Mouse (Mus musculus): ENCODE results near the gene Ndufs3.

Gene Ndufs3

DNA sequence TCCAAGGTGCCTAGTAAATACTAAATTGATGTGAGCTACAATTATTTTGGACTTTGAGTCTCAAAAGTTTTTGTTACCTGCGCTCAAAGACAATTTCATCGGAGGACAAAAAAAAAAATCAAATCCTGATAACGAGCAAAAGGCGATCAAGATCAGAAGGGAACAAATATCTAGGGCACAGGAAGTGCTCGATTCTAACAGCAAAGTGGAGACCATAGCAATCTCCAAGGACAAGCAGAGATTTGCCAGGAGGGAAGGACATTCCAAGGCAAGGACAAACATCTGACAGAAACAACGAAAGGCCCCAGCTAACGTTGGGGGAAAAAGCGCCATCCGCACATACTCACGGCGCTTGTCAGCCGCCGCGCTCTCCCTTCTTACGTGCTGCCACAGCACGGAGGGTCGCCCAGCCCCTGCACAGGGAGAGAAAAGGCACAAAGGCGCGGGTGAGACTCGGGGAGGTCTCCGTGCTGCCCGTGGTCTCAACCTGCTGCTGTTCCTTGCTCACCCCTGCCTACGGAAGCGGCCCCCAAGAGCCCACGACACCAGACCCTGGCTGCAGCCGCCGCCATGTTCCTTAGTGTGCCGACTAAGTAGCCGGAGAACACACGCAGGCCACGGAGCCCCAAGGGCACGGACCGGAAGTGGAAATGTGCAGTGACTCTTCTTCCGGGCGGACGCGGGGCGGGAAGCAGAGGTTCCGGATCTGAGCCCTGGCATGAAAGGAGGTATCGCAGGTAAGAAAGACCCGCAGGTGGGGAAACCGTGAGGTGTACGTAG is at the start of gene Ndufs3, which contains the start of gene Kbtbd4:
TSS of gene Ndufs3 (minus strand) at position 752 of the 780 bp plus-strand sequence.
TSS of gene Kbtbd4 (plus strand) at position 665 of the 780 bp plus-strand sequence.
- peak; percentile 88 for DNase-seq

DNA sequence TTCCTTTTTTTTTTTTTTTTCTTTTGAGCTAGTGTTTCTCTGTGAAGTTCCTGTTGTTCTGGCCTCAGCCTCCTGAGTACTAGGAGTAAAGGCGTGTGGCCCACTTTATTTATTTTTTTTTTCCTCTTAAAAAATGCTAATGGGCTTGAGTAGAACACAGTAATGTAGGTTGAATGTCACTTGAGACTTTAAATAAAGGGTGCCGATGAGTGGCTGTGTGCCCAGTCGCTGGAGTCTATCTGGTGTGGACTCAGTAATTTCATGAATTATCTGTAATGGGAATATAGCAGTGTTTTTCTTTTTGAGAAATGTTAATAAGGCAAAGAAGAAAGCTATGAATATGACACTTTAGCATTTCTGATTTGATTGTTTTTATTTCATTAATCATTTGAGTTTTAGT is 48.8 kb upstream of the Ndufs3 start:
- DNase-seq = no peak

DNA sequence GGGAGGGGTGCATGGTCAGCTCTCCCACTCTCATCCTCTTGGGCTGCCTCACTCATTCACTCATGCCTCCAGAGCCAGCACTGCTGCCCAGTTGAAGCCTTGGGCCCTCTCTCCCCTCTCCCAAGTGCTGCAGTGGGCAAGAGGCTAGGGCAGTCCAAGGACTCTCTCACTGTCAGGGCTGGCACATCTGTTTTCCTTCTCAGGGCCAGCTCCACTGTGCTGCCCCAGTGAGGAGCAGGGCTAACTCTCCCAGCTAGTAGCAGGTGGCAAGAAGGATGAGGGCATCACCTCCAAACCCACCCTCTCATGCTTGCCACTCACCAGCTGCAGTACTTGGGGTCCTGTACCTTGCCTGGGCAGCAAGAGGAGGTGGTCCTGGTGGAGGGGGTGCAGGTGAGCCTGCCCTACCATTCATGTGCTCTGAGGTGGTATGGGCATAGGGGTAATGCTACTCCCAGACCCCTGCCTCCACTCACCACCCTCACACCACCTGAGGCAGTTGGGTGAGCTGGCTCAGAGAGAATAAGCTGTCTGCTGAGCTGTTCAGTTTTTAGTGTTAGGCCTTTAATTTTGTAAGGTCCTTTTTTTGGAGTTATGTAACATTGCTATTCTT is 46.1 kb upstream of the Ndufs3 start:
- DNase-seq = peak; percentile 30

DNA sequence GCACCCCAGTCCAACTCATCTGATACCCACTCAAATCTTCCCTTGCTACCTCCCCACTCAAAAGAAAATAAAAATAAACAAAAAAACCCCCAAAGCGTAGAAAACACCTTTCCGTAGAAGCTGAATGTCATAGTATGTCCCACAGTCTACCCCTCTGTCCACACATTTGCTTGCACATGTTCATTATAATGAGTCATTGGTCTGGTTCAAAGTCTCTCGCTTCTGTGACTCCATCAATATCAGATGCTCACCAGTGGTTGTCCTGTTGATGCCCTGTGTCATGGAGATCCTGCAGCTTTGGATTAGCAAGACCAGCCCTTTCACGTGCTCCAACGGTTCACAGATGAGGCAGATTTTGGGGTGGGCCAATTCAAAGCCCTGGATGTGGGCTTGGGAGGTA is 45.5 kb upstream of the Ndufs3 start:
- DNase-seq = no peak

DNA sequence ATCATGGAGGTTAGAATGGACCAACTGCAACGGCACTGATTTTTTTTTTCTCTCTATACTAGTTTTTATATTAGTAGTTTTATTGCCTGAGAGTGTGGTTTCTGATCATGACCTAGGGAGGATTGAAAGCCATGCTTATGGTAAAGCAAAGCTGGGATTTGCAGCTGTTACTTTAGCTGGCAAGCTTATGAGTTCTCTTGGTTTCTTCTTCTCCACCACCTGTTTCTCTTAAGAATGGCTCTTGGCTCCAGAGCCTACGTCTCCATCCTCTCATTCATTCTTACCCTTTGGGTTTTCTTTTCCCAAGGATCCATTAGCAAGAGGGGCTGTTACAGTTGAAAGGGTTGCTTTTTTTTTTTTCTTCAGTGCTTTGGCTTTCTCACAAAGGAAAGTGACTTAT is 37.1 kb upstream of the Ndufs3 start:
- no peak for DNase-seq

DNA sequence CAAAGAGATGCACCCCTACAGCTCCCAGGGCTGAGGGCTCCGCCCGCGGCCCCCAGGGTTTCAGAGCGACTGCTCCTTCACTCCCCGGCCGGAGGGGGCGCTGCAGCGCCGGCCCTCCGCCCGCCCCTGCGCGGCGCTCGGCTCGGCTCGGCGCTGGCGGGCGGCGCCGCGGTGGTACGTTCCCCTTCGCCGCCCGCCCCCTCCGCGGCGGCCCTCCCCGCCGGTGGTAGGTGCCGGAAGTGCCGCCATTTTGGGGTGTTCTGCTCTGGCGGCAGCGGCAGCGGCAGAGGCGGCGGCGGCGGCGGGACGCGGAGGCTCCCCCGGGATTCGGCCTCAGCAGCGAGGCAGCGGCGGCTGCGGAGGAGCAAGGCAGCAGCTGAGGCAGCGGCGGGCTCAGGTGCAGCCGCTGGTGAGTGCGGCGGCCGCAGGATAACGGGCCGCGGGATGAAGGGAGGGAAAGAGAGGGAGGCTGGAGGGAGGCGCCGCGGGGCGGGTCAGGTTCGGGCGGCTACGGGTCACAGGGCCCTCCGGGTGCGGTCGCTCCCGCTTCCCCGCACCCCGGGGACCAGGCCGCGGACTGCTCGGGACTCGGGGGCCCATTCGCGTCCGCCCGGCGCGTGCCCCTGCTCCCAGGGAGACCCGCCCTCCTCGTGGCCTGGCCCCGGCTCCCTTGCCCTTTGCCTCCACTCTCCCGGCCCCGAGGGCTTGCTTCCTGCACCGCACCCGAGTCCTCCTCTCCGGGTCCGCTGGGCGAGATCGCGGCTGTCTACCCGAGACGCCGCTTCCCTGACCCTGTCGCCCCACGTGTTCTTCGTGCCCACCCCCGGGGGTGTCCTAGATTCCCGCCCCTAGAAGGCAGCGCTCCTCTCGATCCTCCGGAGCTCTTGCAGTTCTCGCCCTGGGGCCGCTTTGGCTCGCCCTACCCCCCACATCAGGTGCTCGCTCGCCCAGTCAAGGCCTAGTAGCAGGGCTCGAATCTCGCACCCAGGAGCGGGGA is 35.9 kb upstream of the Ndufs3 start, which contains the start of gene Celf1:
TSS of gene Celf1 (plus strand) at position 150 of the 997 bp plus-strand sequence.
- DNase-seq = peak; percentile 86

DNA sequence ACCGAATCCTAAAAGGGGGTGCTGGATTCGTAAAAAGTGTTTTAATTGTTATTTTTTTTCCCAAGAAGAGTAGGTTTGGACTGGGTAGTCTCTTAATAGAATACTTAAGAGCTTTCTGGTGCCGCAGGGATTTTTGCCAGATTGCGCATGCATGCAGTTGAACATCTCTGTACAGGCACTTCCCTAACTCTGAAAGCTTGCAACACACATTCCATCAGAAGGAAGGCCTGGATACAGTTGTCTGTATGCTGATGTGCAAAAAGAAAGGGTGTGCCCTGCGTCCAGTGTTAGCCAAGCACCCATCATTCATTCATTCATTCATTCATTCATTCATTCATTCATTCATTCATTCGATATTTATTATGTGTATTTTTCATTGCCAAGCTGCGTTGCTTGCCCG is 35.1 kb upstream of the Ndufs3 start:
- DNase-seq = no peak

DNA sequence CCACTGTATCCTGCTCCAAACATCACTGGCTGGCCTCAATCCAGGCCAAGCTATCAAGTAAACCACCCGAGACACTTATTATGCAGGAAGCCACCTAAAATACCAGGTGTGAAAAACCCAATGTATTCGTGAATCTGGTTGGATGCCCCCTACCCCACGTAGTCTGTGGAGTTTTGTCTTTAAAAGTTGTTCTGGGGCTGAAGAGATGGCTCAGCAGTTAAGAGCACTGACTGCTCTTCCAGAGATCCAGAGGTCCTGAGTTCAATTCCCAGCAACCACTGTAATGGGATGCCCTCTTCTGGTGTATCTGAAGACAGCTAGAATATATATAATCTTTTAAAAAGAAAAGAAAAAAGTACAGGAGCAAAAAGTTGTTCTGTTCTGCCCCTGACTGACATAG is 33.7 kb upstream of the Ndufs3 start:
- no peak for DNase-seq

DNA sequence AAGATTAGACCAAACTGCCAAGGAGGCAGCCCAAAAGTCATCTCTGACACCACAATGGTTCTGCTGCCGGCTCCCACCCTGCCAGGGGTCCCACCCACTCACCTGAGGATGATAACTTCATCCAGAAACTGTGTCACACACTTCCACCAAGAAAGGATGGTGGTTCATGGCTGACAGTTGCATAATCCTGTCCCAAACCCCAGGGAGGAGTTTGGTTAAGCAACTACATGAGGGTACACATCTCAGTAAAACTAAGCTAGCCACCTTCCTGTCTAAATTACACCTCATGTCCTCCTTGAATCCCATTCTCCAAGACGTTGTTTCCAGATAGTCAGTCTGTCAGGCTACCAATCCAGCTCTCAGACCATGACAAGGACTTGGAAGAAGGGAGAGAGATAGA is 27.6 kb upstream of the Ndufs3 start:
- no peak for DNase-seq

DNA sequence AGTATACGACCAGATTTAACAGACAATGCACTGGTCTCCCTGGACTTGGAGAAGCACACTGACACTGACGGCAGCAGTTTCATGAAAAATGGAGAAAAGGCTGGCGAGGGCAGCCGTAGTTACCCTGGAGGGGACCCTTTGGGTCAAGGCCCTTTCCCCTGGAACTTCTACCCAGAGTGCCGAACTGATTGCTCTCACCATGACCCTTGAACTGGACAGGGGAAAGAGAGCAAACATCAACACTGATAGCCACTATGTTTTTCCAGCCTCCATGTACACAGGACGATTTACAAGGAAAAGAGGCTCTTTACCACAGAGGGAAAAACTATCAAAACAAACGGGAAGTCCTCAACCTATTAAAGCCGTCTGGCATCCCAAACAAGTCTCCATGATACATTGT is 27.2 kb upstream of the Ndufs3 start:
- no peak for DNase-seq

DNA sequence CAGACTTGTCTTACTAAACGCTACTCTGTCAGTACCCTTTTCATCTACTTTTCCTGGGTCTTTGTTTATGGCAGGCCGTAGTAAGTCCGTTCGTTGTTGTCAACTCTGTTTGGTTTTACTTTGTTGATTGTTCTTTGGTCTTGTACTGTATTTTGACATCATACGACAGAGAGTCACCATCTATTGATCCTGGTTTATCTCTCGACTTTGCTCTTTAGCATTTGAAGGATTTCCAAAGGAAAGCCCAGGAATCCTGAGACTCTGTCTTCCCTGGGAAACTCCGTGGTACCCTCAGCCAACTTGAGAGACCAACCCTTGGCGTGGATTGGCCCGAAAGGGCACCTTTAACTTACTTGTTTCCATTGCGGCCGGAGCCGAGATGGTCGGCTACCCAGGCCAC is 23.9 kb upstream of the Ndufs3 start:
- DNase-seq = no peak

DNA sequence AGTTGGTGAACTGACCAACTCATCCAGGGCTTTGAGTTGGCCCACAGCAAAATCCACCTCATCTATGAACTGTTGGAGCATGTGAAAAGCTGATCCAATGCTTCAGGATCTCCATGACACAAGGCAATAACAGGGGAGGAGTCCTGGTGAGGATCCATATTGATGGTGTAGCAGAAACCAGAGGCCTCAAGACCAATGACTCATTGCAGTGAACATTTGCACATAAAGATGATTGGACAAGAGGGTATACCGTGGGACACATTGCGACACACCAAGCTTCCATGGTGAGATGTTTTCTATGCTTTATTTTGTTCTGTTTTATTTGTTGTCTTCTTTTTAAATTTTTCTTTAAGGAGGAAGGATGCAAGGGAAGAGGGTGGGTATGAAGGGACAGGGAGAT is 18.0 kb upstream of the Ndufs3 start:
- DNase-seq = no peak

DNA sequence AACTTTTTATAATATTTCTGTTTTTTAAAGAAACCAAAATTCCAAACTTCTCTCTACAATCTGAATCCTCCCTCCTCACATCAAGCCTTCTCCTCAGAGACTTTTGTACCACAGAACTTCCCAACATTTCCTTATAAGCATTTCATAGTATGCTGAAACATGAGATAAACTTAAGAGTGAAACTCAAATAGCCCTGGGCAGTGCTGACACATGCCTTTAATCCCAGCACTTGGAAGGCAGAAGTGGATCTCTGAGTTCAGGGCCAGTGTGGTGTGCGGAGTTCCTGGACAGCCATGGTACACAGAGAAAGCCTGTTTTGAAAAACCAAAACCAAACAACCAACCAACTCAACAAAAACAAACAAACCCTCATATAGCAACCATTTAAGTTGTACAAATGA is 16.6 kb upstream of the Ndufs3 start:
- DNase-seq = no peak

DNA sequence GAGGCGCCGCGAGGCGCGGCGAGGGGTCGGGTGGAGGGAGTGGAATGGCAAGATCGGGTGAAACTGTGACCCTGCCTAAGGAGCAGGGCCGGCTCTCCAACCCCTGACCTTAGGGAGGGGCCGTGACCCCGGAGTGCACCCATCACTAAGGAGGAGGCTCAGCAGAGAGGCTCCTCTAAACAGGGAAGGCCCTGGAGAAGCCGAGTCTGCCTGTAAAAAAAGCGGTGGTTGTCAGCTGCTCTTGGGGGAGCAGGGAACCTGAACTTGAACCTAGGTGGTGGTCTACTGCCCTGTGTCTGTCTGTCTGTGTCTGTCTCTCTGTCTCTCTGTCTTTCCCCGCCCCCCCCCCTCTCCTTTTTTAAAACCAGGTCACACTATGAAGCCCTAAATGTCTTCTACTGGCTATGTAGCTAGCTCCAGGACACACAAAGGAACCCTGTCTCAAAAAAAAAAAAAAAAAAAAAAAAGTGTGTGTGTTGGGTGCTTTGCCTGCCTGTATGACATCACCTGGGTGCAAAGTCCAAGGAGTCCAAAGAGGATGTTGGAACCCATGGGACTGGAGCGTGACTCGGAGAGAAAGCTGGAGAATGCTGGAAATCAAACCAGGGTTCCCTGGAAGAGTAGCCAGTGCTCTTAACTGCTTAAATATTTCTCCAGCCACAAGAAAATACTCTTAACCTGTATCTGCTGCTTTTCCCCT is 13.5 kb upstream of the Ndufs3 start:
- DNase-seq = no peak

DNA sequence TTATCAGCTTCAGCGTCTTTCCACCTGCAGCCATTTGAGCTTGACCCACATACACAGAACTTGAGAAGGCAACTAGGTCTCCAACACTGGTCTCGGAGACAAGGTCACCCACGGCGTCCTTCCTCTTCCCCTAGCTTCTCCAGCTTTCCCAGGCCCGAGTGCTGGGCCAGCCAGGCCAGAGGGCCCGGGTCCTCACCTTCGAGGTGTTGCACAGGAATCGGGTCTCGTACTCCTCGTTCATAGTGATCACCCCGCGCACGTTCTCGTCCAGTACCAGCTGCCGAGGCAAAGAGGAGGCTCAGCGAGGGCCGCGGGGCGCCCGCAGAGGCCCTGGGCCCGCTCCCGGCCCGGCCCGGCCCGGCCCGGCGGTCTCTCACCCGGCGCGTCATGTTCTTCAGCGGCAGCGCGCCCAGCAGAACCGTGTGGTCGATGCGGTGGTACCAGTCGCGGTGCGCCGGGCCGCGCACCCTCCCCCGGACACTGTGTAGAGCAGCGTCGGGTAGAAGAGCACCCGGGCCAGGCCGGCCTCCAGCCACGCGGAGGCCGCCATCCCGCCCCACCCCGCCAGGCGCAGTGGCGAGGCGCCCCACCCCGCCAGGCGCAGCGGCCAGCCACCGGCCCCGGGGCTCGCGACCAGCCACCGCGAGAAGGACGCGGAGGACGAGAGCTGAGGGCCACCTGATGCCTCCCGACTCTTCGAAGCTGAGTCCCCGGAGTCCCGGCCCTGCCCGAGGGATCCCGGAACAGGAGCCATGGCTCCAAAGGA is 12.8 kb upstream of the Ndufs3 start:
- peak; percentile 75 for DNase-seq

DNA sequence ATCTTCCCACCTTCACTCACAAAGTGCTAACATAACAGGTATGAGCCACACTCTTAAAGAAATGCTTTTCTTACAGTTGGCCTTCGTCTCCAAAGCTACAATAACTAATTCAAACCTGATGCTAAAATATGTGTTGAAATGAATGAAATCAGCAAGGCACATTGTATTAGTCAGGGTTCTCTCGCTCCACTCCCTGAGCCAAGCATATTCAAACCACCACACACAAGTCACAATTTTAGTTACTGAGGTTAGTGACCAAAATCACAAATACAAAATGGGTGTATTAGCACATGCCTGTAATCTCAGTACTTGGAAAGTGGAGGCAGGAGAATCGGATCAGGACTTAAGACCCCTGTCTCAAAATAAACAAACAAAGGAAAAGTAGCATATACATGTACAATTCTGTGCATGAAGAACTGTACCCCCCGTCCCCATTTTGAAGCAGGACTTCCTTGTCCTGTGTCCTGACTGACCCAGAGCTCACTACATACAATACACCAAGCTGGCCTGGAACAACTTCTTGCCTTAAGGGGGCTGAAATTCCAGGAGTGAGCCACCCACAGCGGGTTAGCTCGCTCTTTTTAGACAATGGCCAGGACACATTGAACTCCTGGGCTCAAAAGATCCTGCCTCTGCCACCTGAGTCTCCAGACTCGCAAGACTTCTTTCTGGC is 12.1 kb upstream of the Ndufs3 start:
- DNase-seq = no peak

DNA sequence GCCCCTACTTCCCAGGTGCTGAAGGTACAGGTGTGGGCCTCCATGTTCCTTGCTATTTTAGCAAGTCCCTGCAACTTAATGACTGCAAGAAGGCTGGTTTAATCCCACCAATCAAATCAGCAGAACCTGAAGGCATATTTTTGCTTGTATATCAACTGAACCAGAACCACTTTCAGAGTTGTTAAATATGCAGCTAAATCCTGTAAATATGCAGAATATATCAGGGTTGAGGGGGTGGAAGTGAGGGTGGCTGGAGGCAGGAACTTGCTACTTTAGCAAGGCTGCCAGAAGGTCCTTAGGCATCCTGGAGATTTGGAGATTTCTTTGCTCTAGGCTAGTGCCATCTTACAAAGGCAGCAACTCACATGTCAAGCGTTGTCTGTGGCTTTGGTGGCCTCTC is 10.9 kb upstream of the Ndufs3 start:
- no peak for DNase-seq

DNA sequence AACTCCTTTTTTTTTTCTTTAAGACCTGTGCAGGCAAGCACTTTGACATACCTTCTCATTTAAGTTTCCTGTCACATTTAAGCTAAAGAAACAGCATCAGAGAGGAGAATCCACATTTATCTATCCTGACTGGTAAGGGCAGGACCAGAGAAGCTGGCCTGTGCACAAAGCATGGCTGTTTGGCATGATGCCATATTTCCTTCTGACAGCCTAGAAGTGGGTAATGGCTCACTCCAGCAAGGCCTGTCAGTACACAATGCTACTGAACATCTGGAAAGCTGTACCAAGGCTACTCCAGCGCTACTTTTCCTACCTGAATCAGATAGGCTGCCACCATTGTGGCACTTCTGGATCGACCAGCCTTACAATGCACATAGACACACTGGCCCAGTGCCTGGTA is 9.0 kb upstream of the Ndufs3 start:
- DNase-seq = peak; percentile 38

DNA sequence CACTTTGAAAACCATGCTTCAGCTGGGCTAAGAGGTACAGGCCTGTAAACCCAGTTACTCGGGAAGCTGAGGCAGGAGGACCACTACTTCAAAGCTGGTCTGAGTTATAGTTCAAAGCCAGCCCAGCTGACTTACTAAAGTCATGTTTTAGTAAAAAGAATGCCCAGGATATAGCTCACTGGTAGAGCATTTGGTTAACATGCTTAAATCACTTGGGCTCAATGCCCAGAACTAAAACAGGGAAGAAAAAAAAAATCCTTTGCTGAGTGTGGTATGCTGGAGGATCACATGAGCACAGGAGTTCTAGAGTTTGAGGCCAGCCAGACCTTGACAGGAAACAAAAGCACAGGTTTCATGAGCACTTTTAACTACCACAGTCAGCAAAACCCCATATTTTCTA is 7.0 kb upstream of the Ndufs3 start:
- DNase-seq = no peak

DNA sequence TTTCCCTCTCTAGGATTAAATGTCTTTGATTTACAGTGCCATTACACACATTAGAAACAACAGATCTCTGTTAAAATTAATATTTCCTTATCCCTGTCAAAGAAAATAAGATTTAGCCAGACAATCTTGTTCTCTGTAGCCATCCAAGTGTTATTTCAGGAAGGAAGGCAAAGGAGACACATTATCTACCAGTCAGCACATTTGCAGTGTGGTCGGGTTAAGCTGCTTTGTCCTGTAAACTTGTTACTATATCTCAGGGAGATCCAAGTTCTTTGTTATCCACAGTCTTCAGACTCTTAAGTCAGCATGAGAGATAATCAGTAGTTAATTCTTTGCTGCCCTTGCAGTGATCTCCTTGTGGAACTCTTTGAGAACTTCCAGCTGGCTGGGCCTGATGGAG is 6.2 kb upstream of the Ndufs3 start:
- DNase-seq = no peak

DNA sequence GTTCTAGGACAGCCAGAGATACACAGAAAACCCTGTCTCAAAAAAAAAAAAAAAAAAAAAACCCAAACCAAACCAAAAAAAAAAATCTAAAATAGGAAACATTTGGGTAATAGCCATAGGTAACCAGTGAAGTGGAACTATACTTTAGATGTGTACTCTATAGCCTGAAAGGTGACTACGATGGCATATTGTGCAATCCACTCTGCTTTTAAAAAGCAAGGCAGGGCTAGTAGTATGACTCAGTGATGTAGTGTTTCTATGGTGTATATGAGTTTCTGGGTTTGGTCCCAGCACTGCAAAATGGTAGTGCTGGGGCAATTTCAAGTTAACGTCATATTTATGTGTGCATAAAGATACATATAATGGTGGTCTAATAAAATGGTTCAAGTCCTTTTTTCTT is 2.1 kb upstream of the Ndufs3 start:
- DNase-seq = no peak

All from cerebellum, adult 9-11 months (tissue).